ENCODE assay signal across 9 mouse cellular contexts in the genomic region with DNA sequence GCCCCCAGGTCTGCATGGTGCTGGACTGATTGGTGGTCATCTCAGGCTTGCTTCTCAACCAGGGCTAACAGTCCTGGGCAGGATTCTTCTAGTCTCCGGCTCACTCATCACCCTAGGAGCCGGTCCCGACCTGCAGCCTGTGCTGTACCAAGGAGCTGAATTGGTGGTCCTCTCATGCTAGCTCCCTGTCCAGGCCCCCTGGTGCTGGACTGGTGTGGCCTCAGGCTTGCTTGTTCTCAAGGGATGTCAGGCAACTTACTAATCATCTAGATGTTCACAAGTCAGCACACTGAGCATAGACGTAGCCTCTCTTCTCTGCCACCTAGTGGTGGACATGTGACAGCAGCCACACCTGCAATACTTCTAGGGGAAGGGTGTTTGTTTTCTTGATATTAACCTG. TPM values are rescaled to one million over a fixed set of nuclear protein-coding genes. Genes with fewer than 3 reads are reported as not detected.
DNase-seq lines count a peak whose midpoint lies in the region; ATAC-seq and TF ChIP-seq lines count a peak whose summit lies in the region.
"Had no signal": no experiment of that assay in that cellular context is flagged by ENCODE, and none has a peak within 500 bp of the region (broad histone marks: within the 10 kb centered on the region; RNA-seq: fewer than 3 reads in every experiment).

No protein-coding gene starts in this region.

- H3K4me1 ChIP-seq in forebrain, embryonic 10.5 days: no peaks in the 10 kb centered on the region
- H3K4me1 ChIP-seq in kidney, embryonic 14.5 days (ENCODE audit: control insufficient read depth, insufficient read depth, low read length): no peaks in the 10 kb centered on the region
- H3K4me1 ChIP-seq in stomach, postnatal 0 days (replicated peaks; ENCODE audit: control insufficient read depth, insufficient read depth): no peaks in the 10 kb centered on the region
- H3K4me1 ChIP-seq: heart, embryonic 13.5 days had no signal

- no peak overlapping the region for H3K4me2 ChIP-seq in kidney, embryonic 14.5 days (replicated peaks; ENCODE audit: low read depth, low read length)
- no peak overlapping the region for H3K4me2 ChIP-seq in stomach, postnatal 0 days (replicated peaks; ENCODE audit: low read depth)
- H3K4me2 ChIP-seq: heart, embryonic 13.5 days had no signal

- no peaks in the 10 kb centered on the region for H3K9me3 ChIP-seq in forebrain, embryonic 10.5 days
- no peaks in the 10 kb centered on the region for H3K9me3 ChIP-seq in kidney, embryonic 14.5 days (ENCODE audit: control insufficient read depth, low read length)
- H3K9me3 ChIP-seq in stomach, postnatal 0 days (ENCODE audit: control insufficient read depth, low read length): no peaks in the 10 kb centered on the region
- H3K9me3 ChIP-seq: heart, embryonic 13.5 days had no signal

- peak; percentile 66 for ATAC-seq in activated CD4-positive, CD25-positive, alpha-beta regulatory T cell, adult 4 months
- peak; percentile 65; the same call in 1 of the 2 replicates for ATAC-seq in kidney, embryonic 14.5 days (ENCODE audit: low FRiP score, low TSS enrichment)
- ATAC-seq in stomach, postnatal 0 days (ENCODE audit: low FRiP score, low TSS enrichment): peak; percentile 53; the same call in 1 of the 2 replicates

- H3K9ac ChIP-seq in kidney, embryonic 14.5 days (ENCODE audit: low read depth, low read length): no peak overlapping the region
- no peak overlapping the region for H3K9ac ChIP-seq in stomach, postnatal 0 days (ENCODE audit: low read length)
- H3K9ac ChIP-seq: heart, embryonic 13.5 days had no signal

- peak; percentile 83 for TF ChIP-seq CTCF in stomach, postnatal 0 days (IDR thresholded peaks at IDR 0.05; ENCODE audit: low read depth)

- H3K4me3 ChIP-seq in forebrain, embryonic 10.5 days: no peak overlapping the region
- no peak overlapping the region for H3K4me3 ChIP-seq in kidney, embryonic 14.5 days (ENCODE audit: low read length)
- no peak overlapping the region for H3K4me3 ChIP-seq in stomach, postnatal 0 days (ENCODE audit: low read depth, low read length)
- H3K4me3 ChIP-seq: heart, embryonic 13.5 days had no signal

- no peak for TF ChIP-seq EP300 in stomach, postnatal 0 days (optimal IDR thresholded peaks at IDR 0.05)

- H3K27me3 ChIP-seq in forebrain, embryonic 10.5 days (ENCODE audit: poor library complexity, severe bottlenecking): peaks cover 17% of the 10 kb centered on the region
- no peaks in the 10 kb centered on the region for H3K27me3 ChIP-seq in kidney, embryonic 14.5 days (ENCODE audit: control insufficient read depth, insufficient read depth, low read length)
- no peaks in the 10 kb centered on the region for H3K27me3 ChIP-seq in stomach, postnatal 0 days (ENCODE audit: control insufficient read depth, insufficient read depth, low read length)

- WGBS in forebrain, embryonic 10.5 days: 70% methylated on average over 4 of the region's 4 CpGs
- WGBS in kidney, embryonic 14.5 days: 65% methylated on average over 4 of the region's 4 CpGs
- 62% methylated on average over 4 of the region's 4 CpGs for WGBS in stomach, postnatal 0 days

- peak; percentile 18 for DNase-seq in right cerebral cortex, adult 18-20 months
- no peak for DNase-seq in right cerebral cortex, postnatal 36 days (ENCODE audit: low spot score in 2 of 2)
- peak; percentile 24 for DNase-seq in forebrain, embryonic 10.5 days (ENCODE audit: extremely low spot score, low spot score)
- DNase-seq in lung, postnatal 14 days: peak; percentile 26
- DNase-seq in stomach, postnatal 0 days (ENCODE audit: low spot score): peak; percentile 23
- DNase-seq in gastrocnemius, postnatal 4 days (ENCODE audit: low spot score in 2 of 2): no peak

- H3K36me3 ChIP-seq in forebrain, embryonic 10.5 days (replicated peaks): no peaks in the 10 kb centered on the region
- H3K36me3 ChIP-seq in kidney, embryonic 14.5 days (ENCODE audit: control insufficient read depth, insufficient read depth, low read length): no peaks in the 10 kb centered on the region
- no peaks in the 10 kb centered on the region for H3K36me3 ChIP-seq in stomach, postnatal 0 days (ENCODE audit: control insufficient read depth, insufficient read depth, low read length)
- H3K36me3 ChIP-seq: heart, embryonic 13.5 days had no signal

- no peak overlapping the region for H3K27ac ChIP-seq in forebrain, embryonic 10.5 days
- no peak overlapping the region for H3K27ac ChIP-seq in kidney, embryonic 14.5 days (ENCODE audit: low read depth, low read length)
- H3K27ac ChIP-seq in stomach, postnatal 0 days (replicated peaks): no peak overlapping the region
- H3K27ac ChIP-seq: heart, embryonic 13.5 days had no signal

RNA-seq across cellular contexts. Expression of gene Mfsd1, which starts 9.6 kb away (rescaled TPM):
- polyA plus RNA-seq in activated CD4-positive, CD25-positive, alpha-beta regulatory T cell, adult 4 months (2017; shearing (Covaris generic)): 10 to 100 TPM; 42.1 to 49.2 TPM
- 56.4 and 57.1 TPM in 2 replicates for polyA plus RNA-seq in forebrain, embryonic 10.5 days (2016; fragmentation: Nextera tagmentation; extraction: Ambion mirVana)
- 53.6 and 82.5 TPM in 2 replicates for polyA plus RNA-seq in kidney, embryonic 14.5 days (2014; fragmentation: Nextera tagmentation; extraction: Ambion mirVana)
- 31.1 and 35.3 TPM in 2 replicates for polyA plus RNA-seq in stomach, postnatal 0 days (2015; fragmentation: Nextera tagmentation; extraction: Ambion mirVana)
- total RNA-seq in gastrocnemius, postnatal 4 days (2021): 10 to 100 TPM; 35.4 to 36.9 TPM

RNA-seq across cellular contexts. Expression of gene Rarres1, which starts 57.6 kb away (rescaled TPM):
- under 1 TPM in 1 of 2 experiments, not detected in 1; 0.33 TPM for polyA plus RNA-seq in activated CD4-positive, CD25-positive, alpha-beta regulatory T cell, adult 4 months (2017; shearing (Covaris generic))
- polyA plus RNA-seq in forebrain, embryonic 10.5 days (2016; fragmentation: Nextera tagmentation; extraction: Ambion mirVana): 0.23 and 0.42 TPM in 2 replicates
- polyA plus RNA-seq in kidney, embryonic 14.5 days (2014; fragmentation: Nextera tagmentation; extraction: Ambion mirVana): 3.1 and 3.4 TPM in 2 replicates
- 3.1 and 3.9 TPM in 2 replicates for polyA plus RNA-seq in stomach, postnatal 0 days (2015; fragmentation: Nextera tagmentation; extraction: Ambion mirVana)
- 1 to 10 TPM; 2.4 to 2.7 TPM for total RNA-seq in gastrocnemius, postnatal 4 days (2021)

Comparison
In these comparisons a context has a peak if more than half of its experiments do, and no peak if none do; other contexts are left out.
1. DNase-seq: peak in right cerebral cortex, adult 18-20 months (single experiment), forebrain, embryonic 10.5 days (single experiment), lung, postnatal 14 days (single experiment) and stomach, postnatal 0 days (single experiment); none in right cerebral cortex, postnatal 36 days (0 of 2) and gastrocnemius, postnatal 4 days (0 of 2).
2. Peak in every context shown above with its lines, with median percentiles within 50 percentile points of each other: ATAC-seq.